Mouse (Mus musculus): ENCODE data around the gene Diexf. TPM values are rescaled to one million over a fixed set of nuclear protein-coding genes. Genes with fewer than 3 reads are reported as not detected.

Gene Diexf
- polyA plus RNA-seq, 1 experiment from 2014 or later: 1.9 TPM

GRCm38 (mm10) chr1:193153561-193153960 lies 23.5 kb upstream of the Diexf start:
- H3K4me1 ChIP-seq (ENCODE audit: insufficient read depth): peaks cover 26% of the 10 kb centered on the region
- peak overlapping the region; percentile 39 for H3K9ac ChIP-seq (replicated peaks)
- no peaks in the 10 kb centered on the region for H3K9me3 ChIP-seq (ENCODE audit: low read length)
- H3K36me3 ChIP-seq (replicated peaks; ENCODE audit: insufficient read depth, low read length): no peaks in the 10 kb centered on the region
- peak overlapping the region; percentile 56 for H3K4me3 ChIP-seq (ENCODE audit: low read depth, low read length)
- 45% methylated on average over 16 of the region's 16 CpGs for WGBS (ENCODE audit: insufficient replicate concordance)
- peak overlapping the region; percentile 46 for H3K27ac ChIP-seq (ENCODE audit: low read depth)
- ATAC-seq (no peak), DNase-seq (no peak)
- H3K4me2 ChIP-seq (ENCODE audit: low read depth, low read length): peak overlapping the region; percentile 68
- peaks cover 15% of the 10 kb centered on the region; the same call in 1 of the 2 replicates for H3K27me3 ChIP-seq (ENCODE audit: insufficient read depth, low read length)
- TF ChIP-seq CTCF (IDR thresholded peaks at IDR 0.05; ENCODE audit: low read depth): no peak
- TF ChIP-seq EP300 (IDR thresholded peaks at IDR 0.05; ENCODE audit: low read depth): no peak

GRCm38 (mm10) chr1:193152872-193153271 lies 22.8 kb upstream of the Diexf start, which contains the start of gene Irf6:
Irf6 (plus strand) TSS chr1:193153111.
- ATAC-seq (peak; percentile 92), DNase-seq (peak; percentile 79)
- peak within 1 kb of the TSS; percentile 39 for H3K9ac ChIP-seq (replicated peaks)
- peak within 1 kb of the TSS; percentile 68 for H3K4me2 ChIP-seq (ENCODE audit: low read depth, low read length)
- H3K27ac ChIP-seq (ENCODE audit: low read depth): peak within 1 kb of the TSS; percentile 46
- peak within 1 kb of the TSS; percentile 56 for H3K4me3 ChIP-seq (ENCODE audit: low read depth, low read length)
- peaks cover 26% of the 10 kb centered on the region for H3K4me1 ChIP-seq (ENCODE audit: insufficient read depth)
- H3K36me3 ChIP-seq (replicated peaks; ENCODE audit: insufficient read depth, low read length): no peaks in the 10 kb centered on the region
- H3K9me3 ChIP-seq (ENCODE audit: low read length): no peaks in the 10 kb centered on the region
- WGBS (ENCODE audit: insufficient replicate concordance): 3% methylated on average over 30 of the region's 30 CpGs
- peaks cover 15% of the 10 kb centered on the region; the same call in 1 of the 2 replicates for H3K27me3 ChIP-seq (ENCODE audit: insufficient read depth, low read length)
- TF ChIP-seq CTCF (IDR thresholded peaks at IDR 0.05; ENCODE audit: low read depth): no peak
- no peak for TF ChIP-seq EP300 (IDR thresholded peaks at IDR 0.05; ENCODE audit: low read depth)

- TF ChIP-seq CTCF (IDR thresholded peaks at IDR 0.05; ENCODE audit: low read depth): no peak
- no peak for TF ChIP-seq EP300 (IDR thresholded peaks at IDR 0.05; ENCODE audit: low read depth)
- ATAC-seq (no peak), DNase-seq (no peak)
- H3K9me3 ChIP-seq (ENCODE audit: low read length): no peaks in the 10 kb centered on the region
- H3K27ac ChIP-seq (ENCODE audit: low read depth): no peak overlapping the region
- no peak overlapping the region for H3K4me2 ChIP-seq (ENCODE audit: low read depth, low read length)
- 48% methylated on average over 7 of the region's 7 CpGs for WGBS (ENCODE audit: insufficient replicate concordance)
- H3K4me3 ChIP-seq (ENCODE audit: low read depth, low read length): no peak overlapping the region
- peaks cover 15% of the 10 kb centered on the region for H3K4me1 ChIP-seq (ENCODE audit: insufficient read depth)
- no peaks in the 10 kb centered on the region for H3K36me3 ChIP-seq (replicated peaks; ENCODE audit: insufficient read depth, low read length)
- H3K27me3 ChIP-seq (ENCODE audit: insufficient read depth, low read length): peaks cover 15% of the 10 kb centered on the region; the same call in 1 of the 2 replicates
- H3K9ac ChIP-seq (replicated peaks): no peak overlapping the region
These were observed 21.1 kb upstream of the Diexf start for GRCm38 (mm10) chr1:193151134-193151533.

GRCm38 (mm10) chr1:193149231-193149630 lies 19.2 kb upstream of the Diexf start:
- no peak overlapping the region for H3K4me2 ChIP-seq (ENCODE audit: low read depth, low read length)
- ATAC-seq: no peak
- peaks cover 15% of the 10 kb centered on the region; the same call in 1 of the 2 replicates for H3K27me3 ChIP-seq (ENCODE audit: insufficient read depth, low read length)
- no peak for DNase-seq
- H3K4me1 ChIP-seq (ENCODE audit: insufficient read depth): peaks cover 6% of the 10 kb centered on the region; the same call in 1 of the 2 replicates
- H3K27ac ChIP-seq (ENCODE audit: low read depth): no peak overlapping the region
- H3K36me3 ChIP-seq (replicated peaks; ENCODE audit: insufficient read depth, low read length): no peaks in the 10 kb centered on the region
- H3K4me3 ChIP-seq (ENCODE audit: low read depth, low read length): no peak overlapping the region
- no peaks in the 10 kb centered on the region for H3K9me3 ChIP-seq (ENCODE audit: low read length)
- H3K9ac ChIP-seq (replicated peaks): no peak overlapping the region
- WGBS (ENCODE audit: insufficient replicate concordance): 59% methylated on average over 3 of the region's 3 CpGs
- TF ChIP-seq EP300 (IDR thresholded peaks at IDR 0.05; ENCODE audit: low read depth) (no peak), CTCF (IDR thresholded peaks at IDR 0.05; ENCODE audit: low read depth) (no peak)

- ATAC-seq: no peak
- 41% methylated on average over 1 of the region's 1 CpGs for WGBS (ENCODE audit: insufficient replicate concordance)
- H3K9me3 ChIP-seq (ENCODE audit: low read length): no peaks in the 10 kb centered on the region
- no peaks in the 10 kb centered on the region for H3K36me3 ChIP-seq (replicated peaks; ENCODE audit: insufficient read depth, low read length)
- no peak overlapping the region for H3K4me2 ChIP-seq (ENCODE audit: low read depth, low read length)
- no peaks in the 10 kb centered on the region for H3K27me3 ChIP-seq (ENCODE audit: insufficient read depth, low read length)
- no peak for TF ChIP-seq CTCF (IDR thresholded peaks at IDR 0.05; ENCODE audit: low read depth)
- DNase-seq: no peak
- H3K4me3 ChIP-seq (ENCODE audit: low read depth, low read length): no peak overlapping the region
- H3K27ac ChIP-seq (ENCODE audit: low read depth): no peak overlapping the region
- no peaks in the 10 kb centered on the region for H3K4me1 ChIP-seq (ENCODE audit: insufficient read depth)
- H3K9ac ChIP-seq (replicated peaks): no peak overlapping the region
These were observed 16.3 kb upstream of the Diexf start for GRCm38 (mm10) chr1:193146416-193146815.

GRCm38 (mm10) chr1:193145101-193145500 lies 15.0 kb upstream of the Diexf start:
- no peak; the same call in 1 of the 2 replicates for ATAC-seq
- Histone ChIP-seq H3K27ac (ENCODE audit: low read depth) (no peak overlapping the region), H3K4me3 (ENCODE audit: low read depth, low read length) (no peak overlapping the region), H3K4me1 (ENCODE audit: insufficient read depth) (no peaks in the 10 kb centered on the region), H3K4me2 (ENCODE audit: low read depth, low read length) (no peak overlapping the region), H3K27me3 (ENCODE audit: insufficient read depth, low read length) (no peaks in the 10 kb centered on the region), H3K9ac (replicated peaks) (no peak overlapping the region), H3K9me3 (ENCODE audit: low read length) (no peaks in the 10 kb centered on the region), H3K36me3 (replicated peaks; ENCODE audit: insufficient read depth, low read length) (no peaks in the 10 kb centered on the region)
- 48% methylated on average over 4 of the region's 4 CpGs for WGBS (ENCODE audit: insufficient replicate concordance)
- no peak for DNase-seq
- TF ChIP-seq CTCF (IDR thresholded peaks at IDR 0.05; ENCODE audit: low read depth) (no peak), EP300 (IDR thresholded peaks at IDR 0.05; ENCODE audit: low read depth) (no peak)

GRCm38 (mm10) chr1:193144516-193144915 lies 14.4 kb upstream of the Diexf start:
- Histone ChIP-seq H3K27ac (ENCODE audit: low read depth) (no peak overlapping the region), H3K36me3 (replicated peaks; ENCODE audit: insufficient read depth, low read length) (no peaks in the 10 kb centered on the region), H3K9me3 (ENCODE audit: low read length) (no peaks in the 10 kb centered on the region), H3K4me3 (ENCODE audit: low read depth, low read length) (no peak overlapping the region), H3K4me2 (ENCODE audit: low read depth, low read length) (no peak overlapping the region), H3K9ac (replicated peaks) (no peak overlapping the region), H3K4me1 (ENCODE audit: insufficient read depth) (no peaks in the 10 kb centered on the region), H3K27me3 (ENCODE audit: insufficient read depth, low read length) (no peaks in the 10 kb centered on the region)
- DNase-seq (no peak), ATAC-seq (no peak)
- WGBS (ENCODE audit: insufficient replicate concordance): 85% methylated on average over 6 of the region's 6 CpGs
- no peak for TF ChIP-seq EP300 (IDR thresholded peaks at IDR 0.05; ENCODE audit: low read depth)

Data from liver, postnatal 0 days (tissue).